Mouse (Mus musculus): ENCODE measurements around the gene Pmfbp1. TPM values are rescaled to one million over a fixed set of nuclear protein-coding genes. Genes with fewer than 3 reads are reported as not detected.

Gene Pmfbp1
- total and polyA plus RNA-seq, 3 experiments = 0.11 TPM; not detected in 2

DNA sequence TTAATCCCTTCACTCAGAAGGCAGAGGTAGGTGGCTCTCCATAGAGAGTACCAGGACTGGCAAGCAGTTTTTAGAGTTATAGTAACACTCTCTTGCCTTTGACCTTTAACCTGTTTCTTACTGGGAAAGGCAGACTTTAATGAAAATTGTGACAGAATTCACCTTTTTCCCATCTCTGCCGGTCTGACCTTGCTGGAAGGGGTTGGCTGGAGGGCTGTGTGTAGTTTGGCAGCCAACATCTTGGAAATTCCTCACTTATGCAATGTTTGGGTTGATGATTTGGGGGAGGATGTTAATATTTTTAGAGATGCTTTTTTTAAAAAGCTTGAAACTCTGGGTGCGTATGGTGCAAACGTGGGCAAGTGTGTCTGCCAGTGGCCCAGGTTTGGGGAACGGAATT is 90.5 kb downstream of the Pmfbp1 start:
- H3K27ac ChIP-seq (ENCODE audit: insufficient read depth, low read depth) = no peak overlapping the region
- H3K9me3 ChIP-seq (replicated peaks; ENCODE audit: low read length) = peaks cover 8% of the 10 kb centered on the region
- in situ Hi-C loops (cut with MboI; ENCODE audit: low pct_ligation_motif_present, low pct_unique_long_range_greater_than_20kb, low sequenced_read_pairs) (no loop called here), dilution Hi-C loops (cut with MboI; ENCODE audit: extremely low pct_ligation_motif_present, extremely low pct_unique_long_range_greater_than_20kb, low sequenced_read_pairs) (no loop called here)
- H3K79me2 ChIP-seq (replicated peaks; ENCODE audit: control insufficient read depth, extremely low read depth, insufficient read depth, poor library complexity, severe bottlenecking) = no peaks in the 10 kb centered on the region
- H3K4me3 ChIP-seq (replicated peaks in 1 of 3; ENCODE audit: low read depth in 2 of 3, low read length in 2 of 3, poor library complexity in 1 of 3) = no peak overlapping the region
- no peak for TF ChIP-seq CTCF (conservative IDR thresholded peaks at IDR 0.05 in 1 of 2, IDR thresholded peaks at IDR 0.05 in 1 of 2; ENCODE audit: low read depth in 2 of 2, low read length in 2 of 2)
- no peak for TF ChIP-seq BHLHE40 (IDR thresholded peaks at IDR 0.05; ENCODE audit: low read depth, low read length)
- TF ChIP-seq PAX5 (IDR thresholded peaks at IDR 0.05; ENCODE audit: low read length) = no peak
- TF ChIP-seq CHD1 (IDR thresholded peaks at IDR 0.05; ENCODE audit: low read depth, low read length) = no peak
- TF ChIP-seq POLR2A (IDR thresholded peaks at IDR 0.05; ENCODE audit: low read depth, low read length) = no peak
- TF ChIP-seq KAT2A (IDR thresholded peaks at IDR 0.05; ENCODE audit: insufficient replicate concordance, low read length) = no peak
- no peak for TF ChIP-seq SMC3 (IDR thresholded peaks at IDR 0.05; ENCODE audit: low read depth, low read length)
- TF ChIP-seq CHD2 (IDR thresholded peaks at IDR 0.05; ENCODE audit: low read length) = no peak
- TF ChIP-seq JUN (IDR thresholded peaks at IDR 0.05; ENCODE audit: insufficient read depth, low read depth, low read length) = no peak
- TF ChIP-seq MAFK (IDR thresholded peaks at IDR 0.05; ENCODE audit: insufficient replicate concordance, low read length) = no peak
- TF ChIP-seq ELF1 (IDR thresholded peaks at IDR 0.05; ENCODE audit: low read depth, low read length) = no peak
- no peak overlapping the region for H3K4me2 ChIP-seq (ENCODE audit: insufficient read depth, low read depth, poor library complexity, severe bottlenecking)
- H3K9ac ChIP-seq (ENCODE audit: insufficient read depth, low read depth) = no peak overlapping the region
- H3K4me1 ChIP-seq (ENCODE audit: control insufficient read depth in 1 of 2, insufficient read depth in 2 of 2) = no peaks in the 10 kb centered on the region
- peaks cover 11% of the 10 kb centered on the region for H3K27me3 ChIP-seq (replicated peaks)
- H3K36me3 ChIP-seq (replicated peaks in 1 of 2; ENCODE audit: control insufficient read depth in 1 of 2, insufficient read depth in 1 of 2, low read length in 1 of 2) = no peaks in the 10 kb centered on the region
- no peak for DNase-seq (ENCODE audit: extremely low read depth)

DNA sequence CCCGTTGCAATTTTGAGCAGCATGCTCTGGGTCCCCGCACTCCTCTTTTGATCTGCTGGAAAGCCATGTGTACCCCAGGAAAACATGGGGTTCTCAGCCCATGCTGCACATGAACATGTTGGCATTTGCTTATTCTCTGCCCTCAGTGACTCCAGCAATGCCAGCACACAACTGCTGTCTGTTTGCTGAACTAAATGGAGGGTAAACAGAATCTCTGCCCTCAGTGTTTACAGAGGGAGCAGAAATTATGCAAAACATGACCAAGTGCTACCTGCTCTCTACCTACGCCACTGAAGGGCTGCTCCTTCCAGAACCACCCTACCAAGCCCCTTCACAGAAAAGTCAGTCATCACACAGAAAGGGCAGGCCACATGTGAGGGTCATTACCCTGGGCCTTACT is 91.0 kb downstream of the Pmfbp1 start:
- H3K9ac ChIP-seq (ENCODE audit: insufficient read depth, low read depth) = no peak overlapping the region
- H3K79me2 ChIP-seq (replicated peaks; ENCODE audit: control insufficient read depth, extremely low read depth, insufficient read depth, poor library complexity, severe bottlenecking) = no peaks in the 10 kb centered on the region
- in situ Hi-C loops (cut with MboI; ENCODE audit: low pct_ligation_motif_present, low pct_unique_long_range_greater_than_20kb, low sequenced_read_pairs) = no loop called here
- H3K27me3 ChIP-seq (replicated peaks) = peaks cover 11% of the 10 kb centered on the region
- no peak for TF ChIP-seq BHLHE40 (IDR thresholded peaks at IDR 0.05; ENCODE audit: low read depth, low read length)
- no peak for TF ChIP-seq CHD1 (IDR thresholded peaks at IDR 0.05; ENCODE audit: low read depth, low read length)
- TF ChIP-seq JUN (IDR thresholded peaks at IDR 0.05; ENCODE audit: insufficient read depth, low read depth, low read length) = no peak
- no peak for TF ChIP-seq TCF12 (IDR thresholded peaks at IDR 0.05; ENCODE audit: low read depth, low read length)
- no peak for TF ChIP-seq SMC3 (IDR thresholded peaks at IDR 0.05; ENCODE audit: low read depth, low read length)
- TF ChIP-seq ZC3H11A (IDR thresholded peaks at IDR 0.05; ENCODE audit: low read depth, low read length) = no peak
- no peak for TF ChIP-seq CTCF (conservative IDR thresholded peaks at IDR 0.05 in 1 of 2, IDR thresholded peaks at IDR 0.05 in 1 of 2; ENCODE audit: low read depth in 2 of 2, low read length in 2 of 2)
- no peak for TF ChIP-seq TBP (conservative IDR thresholded peaks at IDR 0.05; ENCODE audit: low read depth, low read length)
- TF ChIP-seq NELFE (IDR thresholded peaks at IDR 0.05; ENCODE audit: low read depth, low read length) = no peak
- no peak for TF ChIP-seq RAD21 (IDR thresholded peaks at IDR 0.05; ENCODE audit: low read depth, low read length)
- TF ChIP-seq MAFK (IDR thresholded peaks at IDR 0.05; ENCODE audit: insufficient replicate concordance, low read length) = no peak
- TF ChIP-seq MXI1 (IDR thresholded peaks at IDR 0.05; ENCODE audit: low read depth, low read length) = no peak
- no peaks in the 10 kb centered on the region for H3K36me3 ChIP-seq (replicated peaks in 1 of 2; ENCODE audit: control insufficient read depth in 1 of 2, insufficient read depth in 1 of 2, low read length in 1 of 2)
- H3K27ac ChIP-seq (ENCODE audit: insufficient read depth, low read depth) = no peak overlapping the region
- H3K4me3 ChIP-seq (replicated peaks in 1 of 3; ENCODE audit: low read depth in 2 of 3, low read length in 2 of 3, poor library complexity in 1 of 3) = no peak overlapping the region
- H3K9me3 ChIP-seq (replicated peaks; ENCODE audit: low read length) = peaks cover 8% of the 10 kb centered on the region
- no peak for DNase-seq (ENCODE audit: extremely low read depth)
- H3K4me2 ChIP-seq (ENCODE audit: insufficient read depth, low read depth, poor library complexity, severe bottlenecking) = no peak overlapping the region
- dilution Hi-C loops (cut with MboI; ENCODE audit: extremely low pct_ligation_motif_present, extremely low pct_unique_long_range_greater_than_20kb, low sequenced_read_pairs) = no loop called here
- no peaks in the 10 kb centered on the region for H3K4me1 ChIP-seq (ENCODE audit: control insufficient read depth in 1 of 2, insufficient read depth in 2 of 2)
